Mouse (Mus musculus): Measurements from ENCODE around the gene Camk1d.

- TF ChIP-seq CTCF (IDR thresholded peaks at IDR 0.05; ENCODE audit: borderline replicate concordance, insufficient read depth, low read depth, low read length) (no peak), POLR2A (IDR thresholded peaks at IDR 0.05; ENCODE audit: borderline replicate concordance, insufficient read depth, low read length) (no peak)
These were observed 45.4 kb downstream of the Camk1d start for GRCm38 (mm10) chr2:5668940-5669339.
